Mouse (Mus musculus): ENCODE measurements around the gene Prkca.

The Prkca gene

DNA sequence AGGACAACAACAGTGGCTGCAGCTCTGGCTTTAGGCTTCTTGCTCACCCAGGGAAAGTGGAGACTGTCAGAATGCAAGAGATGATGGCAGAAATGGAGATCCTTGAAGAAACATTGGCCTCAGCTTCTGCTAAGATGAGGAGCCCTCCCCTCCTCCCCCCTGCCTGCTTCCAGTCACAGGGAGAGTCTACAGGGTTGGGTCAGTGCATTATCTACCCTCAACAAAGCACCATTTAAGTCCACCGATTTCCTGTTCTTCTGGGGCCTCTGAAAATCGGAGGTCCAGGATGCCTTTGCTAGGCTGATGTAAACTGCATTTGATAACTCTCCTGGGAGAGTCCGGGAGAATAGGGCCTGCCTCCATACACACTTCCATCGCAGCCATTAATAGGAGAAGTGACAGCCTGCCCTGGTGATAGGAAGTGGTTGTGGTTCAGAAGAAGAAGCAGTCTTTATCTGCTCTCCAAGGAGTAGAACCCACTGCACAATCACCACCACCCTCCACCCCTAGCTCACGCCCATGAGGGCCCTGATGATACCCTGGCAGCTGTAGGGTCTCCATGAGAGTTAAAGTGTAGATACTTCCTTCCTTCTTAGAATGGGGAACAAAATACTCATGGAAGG, 108.5 kb downstream of the Prkca start:
- DNase-seq (ENCODE audit: low spot score) = no peak

DNA sequence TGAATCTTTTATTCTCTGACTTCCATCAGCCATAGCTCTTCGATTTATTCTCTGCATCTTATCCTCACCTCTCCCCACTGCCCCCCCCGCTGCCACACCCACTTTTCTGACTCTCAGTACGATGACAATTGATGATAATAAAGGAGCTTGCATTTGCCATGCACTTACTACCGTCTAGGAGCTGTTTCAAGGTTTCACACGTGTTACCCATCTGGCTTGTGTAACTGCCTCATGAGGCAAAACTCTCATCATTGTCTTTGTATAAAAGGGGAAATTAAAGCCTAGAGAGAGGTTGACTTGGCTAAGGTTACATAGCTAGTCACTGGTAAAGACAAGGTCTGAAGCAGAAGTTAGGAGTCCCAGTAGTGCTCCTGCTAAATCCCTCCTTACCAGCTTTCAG, 110.7 kb downstream of the Prkca start:
- no peak for DNase-seq (ENCODE audit: low spot score)

DNA sequence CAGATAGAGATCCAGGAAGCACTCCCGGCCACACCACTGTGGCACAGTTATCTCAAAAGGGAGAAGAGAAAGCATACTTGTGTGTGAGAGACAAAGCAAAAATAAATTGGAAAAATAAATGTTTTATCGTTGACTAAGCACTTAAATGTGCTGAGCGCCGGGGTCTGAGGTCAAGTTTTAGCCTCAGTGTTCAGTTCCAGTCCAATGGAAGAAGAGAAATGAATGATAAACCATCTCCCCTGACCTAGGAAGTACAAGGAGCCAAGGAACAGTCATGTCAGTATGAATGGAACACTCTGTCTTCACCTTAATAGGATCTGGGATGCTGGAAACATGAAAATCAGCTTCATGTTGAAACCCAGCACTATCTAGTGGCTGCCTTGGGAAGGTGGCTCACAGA, 113.6 kb downstream of the Prkca start:
- DNase-seq (ENCODE audit: low spot score) = no peak

DNA sequence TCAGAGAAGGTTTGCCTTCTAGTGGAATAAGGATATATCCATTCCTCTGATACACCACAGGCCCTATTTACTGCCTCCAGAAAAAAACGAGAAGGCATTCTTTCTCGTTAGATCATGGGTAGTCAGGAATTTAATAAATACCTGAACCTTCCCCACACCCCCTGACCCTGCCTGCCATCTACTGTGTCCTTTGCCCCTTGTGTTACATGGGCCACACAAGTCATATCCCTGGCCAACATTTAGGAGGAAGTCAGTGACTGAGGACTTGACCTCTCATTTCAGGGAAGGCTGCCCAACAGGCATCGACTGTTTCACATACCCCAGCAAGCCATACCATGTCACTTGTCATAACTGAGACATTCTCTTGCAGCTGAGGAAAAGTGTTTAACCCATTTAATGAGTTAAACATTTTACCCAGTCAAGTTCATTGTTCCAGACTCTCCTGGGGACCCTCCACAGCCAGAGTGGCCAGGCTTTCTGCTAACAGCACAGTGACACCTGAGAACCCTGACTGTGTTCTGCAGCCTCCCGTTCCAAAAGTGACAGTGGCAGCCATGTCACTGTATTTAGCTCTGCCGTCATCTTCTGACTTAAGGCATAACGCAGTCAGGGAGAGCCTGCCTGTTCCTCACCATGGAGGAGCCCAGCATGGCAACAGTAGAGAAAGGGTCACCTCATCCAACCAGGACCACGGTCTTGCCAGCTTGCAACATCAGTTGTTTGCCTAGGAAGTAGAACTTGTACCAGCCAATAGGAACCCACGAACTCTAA, 114.4 kb downstream of the Prkca start:
- no peak for DNase-seq (ENCODE audit: low spot score)

DNA sequence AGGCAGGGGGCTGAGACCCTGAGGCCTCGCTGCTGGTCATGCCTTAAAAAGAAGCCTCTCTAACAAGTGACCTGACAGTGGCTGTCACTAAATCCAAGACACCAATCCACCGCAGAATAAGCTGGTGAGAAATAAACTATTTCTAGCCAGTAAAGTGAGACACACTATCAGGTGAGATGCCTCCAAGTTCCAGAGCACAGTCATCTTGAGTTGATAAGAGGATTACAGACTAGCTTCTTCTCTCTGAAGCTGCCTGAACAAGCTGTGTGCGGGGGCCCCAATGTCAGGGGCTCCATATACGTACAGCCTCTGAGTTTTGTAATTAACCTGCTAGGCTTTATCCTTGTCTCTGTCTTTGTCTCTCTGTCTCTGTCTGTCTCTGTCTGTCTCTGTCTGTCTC, 115.2 kb downstream of the Prkca start:
- no peak for DNase-seq (ENCODE audit: low spot score)

DNA sequence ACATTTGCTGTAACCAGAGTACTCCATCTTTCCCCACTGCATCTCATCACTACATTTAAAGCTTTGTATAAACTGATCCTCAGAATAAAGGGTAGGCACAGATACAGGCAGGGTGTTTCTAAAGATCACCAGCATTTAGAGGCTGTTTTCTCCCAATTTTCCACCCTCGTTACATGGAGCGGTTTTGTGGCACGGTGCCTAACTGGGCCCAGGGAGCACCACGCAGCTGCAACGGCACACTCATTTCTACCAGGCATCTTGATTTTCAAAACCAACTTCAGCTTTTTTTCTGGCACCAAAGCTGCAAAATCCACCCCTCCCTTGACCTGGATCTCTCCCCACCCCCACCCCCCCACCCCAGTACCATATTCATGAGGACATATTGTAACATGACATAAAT, 117.5 kb downstream of the Prkca start:
- DNase-seq (ENCODE audit: low spot score) = no peak

DNA sequence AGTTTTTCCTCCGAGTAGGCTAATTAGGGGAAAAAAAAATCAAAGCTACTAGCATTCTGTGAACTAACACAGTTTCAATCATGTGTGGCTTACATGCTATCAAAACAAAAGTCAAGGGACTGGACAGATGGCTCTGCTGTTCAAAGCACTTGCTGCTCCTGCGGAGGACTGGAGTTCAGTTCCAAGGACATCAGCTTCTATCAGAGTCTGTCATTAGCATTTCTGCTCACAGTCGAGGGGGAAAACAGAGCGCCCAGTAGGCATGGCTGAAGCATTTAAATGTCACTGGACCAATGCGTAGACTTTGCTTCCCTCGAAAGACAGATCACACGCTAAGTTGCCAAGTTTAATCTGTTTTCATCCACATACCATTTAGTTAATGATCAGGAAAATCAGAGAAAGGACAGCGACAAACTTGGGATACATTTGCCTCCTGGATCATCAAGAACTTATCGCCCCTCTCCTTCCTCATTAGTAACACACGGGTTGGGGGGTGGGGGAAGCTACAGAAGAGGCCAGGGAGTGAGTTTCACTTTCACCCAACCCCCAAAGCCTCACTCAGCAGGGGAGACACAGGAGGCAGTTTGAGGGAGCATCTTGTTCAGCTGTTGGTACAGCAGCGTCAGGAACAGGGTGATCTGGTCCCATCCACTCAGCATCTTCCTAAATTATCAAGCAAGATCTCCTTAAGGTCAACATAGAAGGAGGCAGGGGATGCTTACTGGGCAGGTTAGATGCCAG, 119.3 kb downstream of the Prkca start:
- no peak for DNase-seq (ENCODE audit: low spot score)

DNA sequence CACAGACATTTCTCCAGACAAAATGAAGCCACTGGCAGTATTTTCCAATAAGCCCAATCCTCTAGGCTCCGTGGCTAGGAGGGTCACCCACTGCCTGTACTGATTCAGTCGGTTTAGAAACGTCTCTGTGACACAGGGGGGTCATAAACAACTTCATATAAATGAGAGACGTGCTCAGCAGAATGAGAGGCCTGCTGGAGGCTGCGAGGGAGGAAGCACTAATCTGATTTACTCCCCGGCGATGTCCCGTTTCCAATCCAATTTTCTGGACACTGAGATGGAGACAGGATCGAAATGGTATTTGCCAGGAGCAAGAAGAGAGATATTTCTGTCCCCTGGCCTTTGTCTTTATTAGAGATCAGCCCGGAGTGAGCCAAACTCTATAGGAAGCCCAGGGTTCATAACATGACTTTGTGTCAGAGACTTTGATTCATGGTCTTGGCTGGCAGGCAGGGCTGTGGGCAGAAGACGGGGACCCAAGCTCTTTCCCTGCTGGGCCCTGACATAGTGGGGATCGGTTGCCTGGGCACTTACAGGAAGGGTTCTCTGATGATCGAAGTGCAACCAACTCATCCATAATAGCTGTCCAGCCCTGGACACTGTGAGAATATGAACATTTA, 120.0 kb downstream of the Prkca start:
- no peak for DNase-seq (ENCODE audit: low spot score)

DNA sequence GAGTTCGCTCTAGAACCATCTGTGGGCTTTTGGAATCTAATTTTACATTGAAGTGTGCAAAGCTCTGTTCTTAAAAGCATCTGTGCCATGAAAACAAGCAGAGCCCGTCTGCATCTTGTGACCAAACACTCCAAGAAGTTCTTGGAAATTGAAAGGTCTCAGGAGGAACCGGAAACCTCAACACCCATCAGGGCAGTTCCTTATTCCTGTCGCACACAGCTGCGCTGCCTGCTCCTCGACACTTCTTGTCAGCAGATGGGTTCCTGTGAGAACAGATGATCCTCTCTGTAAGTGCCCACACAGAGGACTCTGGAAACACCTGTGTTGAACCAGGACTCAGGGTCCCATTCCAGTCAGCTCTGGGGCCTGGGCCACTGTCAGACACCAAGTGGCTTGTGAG, 120.6 kb downstream of the Prkca start:
- no peak for DNase-seq (ENCODE audit: low spot score)

DNA sequence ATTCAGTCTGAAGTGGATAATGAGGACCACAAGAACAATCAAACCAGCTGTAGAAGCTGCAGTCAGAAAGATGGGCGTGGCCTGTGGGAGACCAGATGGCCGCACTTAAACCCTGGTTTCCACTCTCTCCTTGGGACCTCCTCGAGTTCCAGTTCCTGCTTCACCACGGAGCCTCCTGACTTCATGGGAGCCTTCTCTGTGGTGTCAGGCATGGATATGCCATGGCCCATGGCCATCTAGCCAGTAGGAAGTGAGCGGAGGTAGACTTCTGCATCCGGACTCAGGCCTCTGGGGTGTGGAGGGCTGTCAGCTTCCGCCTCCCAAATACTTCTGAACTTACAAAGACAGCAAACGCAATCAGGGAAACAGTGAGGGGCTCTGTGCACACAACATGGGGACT, 121.1 kb downstream of the Prkca start:
- no peak for DNase-seq (ENCODE audit: low spot score)

DNA sequence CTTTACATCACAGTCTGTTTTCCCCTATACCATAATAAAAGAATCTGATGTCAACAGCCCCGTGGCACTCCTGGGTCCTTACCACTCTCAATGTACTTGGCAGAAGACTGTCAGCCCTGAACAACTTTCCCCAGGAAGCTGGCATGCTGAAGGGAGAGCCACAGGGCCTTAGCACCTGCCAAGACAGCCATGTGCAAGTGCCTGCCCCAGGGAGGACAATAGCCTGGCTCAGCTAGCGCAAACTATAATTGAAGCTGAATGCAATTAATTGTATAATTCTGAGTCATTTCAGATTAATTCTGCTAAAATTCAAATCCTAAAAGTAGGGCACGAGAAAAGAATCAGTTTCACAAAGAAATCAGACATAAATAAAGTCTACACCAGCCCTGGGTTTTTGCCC, 121.7 kb downstream of the Prkca start:
- no peak for DNase-seq (ENCODE audit: low spot score)

DNA sequence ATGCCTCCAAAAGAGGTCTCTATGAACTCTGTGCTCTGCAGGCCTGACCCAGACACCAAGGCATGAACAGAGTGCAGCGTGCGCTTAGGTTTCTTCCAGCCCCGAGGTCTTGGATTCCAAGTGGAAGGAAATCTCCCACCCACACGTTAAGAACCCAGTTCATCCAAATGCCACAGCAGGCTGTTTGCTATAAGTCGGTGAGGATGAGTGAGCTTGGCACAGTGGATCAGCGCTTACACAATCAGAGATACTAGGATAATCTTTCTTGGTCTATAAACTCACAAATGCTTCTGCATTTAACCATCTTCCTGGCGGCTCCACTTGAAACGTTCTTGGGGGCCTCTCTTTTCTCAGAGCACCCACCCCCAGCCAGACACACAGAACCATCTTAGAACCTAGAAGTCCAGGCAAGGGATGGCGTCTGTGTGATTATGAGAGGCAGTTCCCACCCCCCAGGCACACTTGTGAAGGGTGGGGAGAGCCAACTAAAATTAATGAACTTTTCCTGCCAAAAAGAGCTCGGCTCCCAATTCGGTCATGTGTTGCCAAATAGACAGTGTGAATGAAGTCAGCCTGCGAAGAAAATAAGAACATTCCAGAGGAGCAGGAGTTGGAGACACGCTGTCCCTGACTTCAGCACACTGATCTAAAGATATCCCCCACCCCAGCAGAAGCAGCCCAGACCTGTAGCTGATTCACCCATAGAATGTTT, 122.4 kb downstream of the Prkca start:
- DNase-seq (ENCODE audit: low spot score) = no peak

DNA sequence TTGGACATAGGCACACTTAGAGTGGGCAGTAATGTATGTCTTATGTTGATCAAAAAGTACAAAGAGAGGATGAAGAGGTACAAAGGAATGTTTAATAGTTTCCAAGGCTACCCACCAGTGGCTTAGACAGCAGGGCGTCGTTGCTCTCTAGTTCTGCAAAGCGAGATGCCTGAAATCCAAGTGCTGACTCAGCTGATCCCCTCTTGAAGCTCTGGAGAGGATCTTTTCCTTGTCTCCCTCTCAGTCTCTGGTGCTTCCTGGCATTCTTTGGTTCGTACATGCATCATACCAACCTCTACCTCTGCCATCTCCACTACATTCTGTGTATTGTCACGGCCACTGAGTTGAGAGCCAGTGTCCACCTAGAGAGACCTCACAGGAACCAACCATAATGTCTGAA, 123.1 kb downstream of the Prkca start:
- DNase-seq (ENCODE audit: low spot score) = no peak

DNA sequence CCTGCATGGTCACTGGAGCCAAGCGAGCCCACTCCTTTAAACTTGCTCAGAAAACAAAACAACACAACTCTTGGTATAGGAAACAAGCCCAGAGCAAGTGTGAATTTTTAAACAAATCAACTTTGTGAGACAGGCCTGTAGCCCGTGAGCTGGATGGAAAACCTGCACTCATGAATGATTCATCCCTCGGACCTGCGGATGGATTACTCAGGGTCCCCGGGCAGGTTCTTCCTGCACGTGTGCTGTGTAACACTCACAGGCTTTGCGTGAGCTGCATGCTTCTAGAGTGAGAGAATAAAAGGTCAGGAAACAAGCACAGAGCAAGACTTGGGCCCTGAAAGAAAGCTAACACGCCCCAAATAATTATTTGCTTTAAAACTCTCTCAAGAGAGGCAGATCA, 126.7 kb downstream of the Prkca start:
- no peak for DNase-seq (ENCODE audit: low spot score)

DNA sequence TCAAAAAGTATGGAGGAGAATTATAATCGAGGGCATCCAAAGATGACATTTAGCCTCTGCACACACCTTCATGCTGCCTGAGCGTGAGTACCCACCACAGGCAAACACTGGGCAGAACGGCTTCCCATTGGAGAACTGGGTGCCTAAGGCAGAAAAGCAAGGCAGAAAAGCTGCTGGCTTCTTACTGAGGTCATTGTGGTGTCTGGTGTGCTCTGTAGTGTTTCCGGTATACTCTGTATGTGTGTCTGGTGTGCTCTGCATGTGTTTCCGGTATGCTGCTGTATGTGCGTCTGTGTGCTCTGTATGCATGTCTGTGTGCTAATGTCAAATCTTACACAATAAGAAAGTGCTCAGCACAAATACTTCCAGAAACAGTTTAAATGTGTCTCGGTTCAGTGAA, 127.7 kb downstream of the Prkca start:
- DNase-seq (ENCODE audit: low spot score) = no peak

DNA sequence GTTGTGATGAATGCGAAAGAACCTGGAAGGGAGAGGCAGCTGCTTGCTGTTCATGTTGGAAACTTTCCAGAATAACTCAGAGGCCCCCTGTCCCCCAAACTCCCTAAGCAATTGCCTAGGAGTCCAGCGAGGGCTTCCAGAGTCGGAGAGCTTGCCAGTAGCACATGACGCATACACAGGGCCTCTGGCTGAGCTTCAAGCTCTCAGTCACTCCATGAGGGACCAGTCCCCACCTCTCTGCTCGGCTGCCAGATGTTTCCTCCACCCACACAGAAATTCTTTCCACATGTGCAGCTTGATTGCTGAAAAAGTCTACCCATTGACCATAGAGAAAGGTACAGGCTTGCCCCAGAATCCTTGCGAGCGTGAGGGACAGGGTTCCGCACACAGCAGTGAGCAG, 128.3 kb downstream of the Prkca start:
- DNase-seq (ENCODE audit: low spot score) = peak; percentile 32

DNA sequence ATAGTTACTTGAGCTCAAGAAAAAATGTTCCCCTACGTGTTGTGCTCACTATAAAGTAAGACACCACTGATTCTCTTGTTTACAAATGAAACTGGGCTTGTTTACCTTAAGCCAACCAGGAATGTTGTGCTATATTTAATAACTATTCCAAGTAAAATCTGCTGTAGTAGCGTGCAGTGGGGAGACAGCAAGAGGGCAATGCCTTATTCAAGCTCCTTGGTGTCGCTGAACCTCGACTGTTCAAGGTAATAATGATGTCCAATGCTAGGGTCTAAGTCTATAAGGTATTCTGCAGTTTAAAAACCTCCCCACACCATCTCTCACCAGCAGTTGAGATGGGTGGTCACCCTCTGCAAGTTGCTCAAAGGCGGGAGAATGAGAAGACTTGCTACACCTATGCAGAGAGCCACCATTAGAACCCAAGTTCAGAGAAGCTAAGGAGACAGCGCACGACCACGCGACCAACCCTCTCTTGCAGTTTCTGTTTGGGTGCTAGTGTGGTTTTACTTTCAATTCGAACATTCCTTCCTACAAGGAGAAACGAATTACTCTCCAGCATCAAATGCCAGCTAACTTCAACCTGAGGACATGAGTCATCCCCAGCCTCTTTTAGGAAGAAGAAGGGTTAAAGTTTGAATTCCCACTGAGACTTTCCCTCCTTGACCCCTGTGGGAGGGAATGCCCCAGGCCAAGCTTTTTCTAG, 129.1 kb downstream of the Prkca start:
- DNase-seq (ENCODE audit: low spot score) = no peak

DNA sequence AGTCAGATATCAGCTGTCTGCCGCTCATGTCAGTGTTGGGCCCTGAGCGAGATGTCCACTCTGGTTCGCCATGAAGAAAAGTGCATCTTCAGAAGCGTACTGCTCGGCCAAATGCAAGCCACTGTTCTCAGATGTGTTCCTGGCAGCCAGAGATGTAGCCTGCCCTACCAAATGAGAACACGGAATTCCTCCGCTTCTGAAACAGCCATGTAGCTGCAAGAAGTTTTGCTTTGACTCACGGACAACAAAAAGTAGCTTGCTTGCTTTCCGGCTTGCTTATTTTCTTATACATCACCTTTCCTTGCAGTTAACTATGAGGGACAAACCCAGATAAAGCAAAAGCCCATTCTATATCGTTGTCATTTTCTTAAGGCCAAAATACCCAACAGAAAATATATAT, 129.9 kb downstream of the Prkca start:
- DNase-seq (ENCODE audit: low spot score) = no peak

DNA sequence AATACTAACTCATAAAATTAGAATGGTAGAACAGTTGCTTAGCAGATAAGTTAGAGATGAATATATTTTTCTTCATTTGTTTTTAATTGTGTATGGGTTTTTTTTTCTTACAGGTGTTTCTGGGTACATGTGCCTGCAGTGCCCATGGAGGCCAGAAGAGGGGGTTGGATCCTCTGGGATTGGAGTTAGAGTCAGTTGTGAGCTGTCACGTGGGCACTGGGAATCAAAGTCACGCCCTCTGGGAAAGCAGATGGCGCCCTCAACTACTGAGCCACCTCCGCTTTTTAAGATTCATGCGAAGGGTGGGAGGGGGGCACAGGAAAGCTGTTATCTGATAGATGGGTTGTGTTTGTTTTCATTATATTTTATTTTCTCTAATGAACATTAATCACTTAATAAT, 131.1 kb downstream of the Prkca start:
- DNase-seq (ENCODE audit: low spot score) = no peak

DNA sequence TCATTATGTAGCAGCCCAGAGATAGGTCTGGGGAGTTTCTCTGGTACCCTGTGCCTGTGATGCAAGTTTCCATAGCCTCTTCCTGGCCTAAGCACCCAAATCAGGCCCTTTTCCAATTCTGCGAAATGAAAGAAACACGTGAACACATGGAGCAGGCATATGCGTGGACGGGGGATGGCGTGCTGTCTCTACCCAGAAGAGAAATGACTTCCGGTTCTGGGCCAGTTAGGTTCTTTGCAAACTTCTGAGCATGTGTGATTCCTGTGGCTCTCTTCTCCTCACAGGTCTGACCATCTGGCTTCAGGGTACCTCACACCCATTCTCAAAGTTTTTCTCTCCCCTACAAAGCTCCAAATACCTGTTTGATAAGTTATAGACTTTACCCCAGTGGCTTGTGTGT, 131.7 kb downstream of the Prkca start:
- DNase-seq (ENCODE audit: low spot score) = no peak

DNA sequence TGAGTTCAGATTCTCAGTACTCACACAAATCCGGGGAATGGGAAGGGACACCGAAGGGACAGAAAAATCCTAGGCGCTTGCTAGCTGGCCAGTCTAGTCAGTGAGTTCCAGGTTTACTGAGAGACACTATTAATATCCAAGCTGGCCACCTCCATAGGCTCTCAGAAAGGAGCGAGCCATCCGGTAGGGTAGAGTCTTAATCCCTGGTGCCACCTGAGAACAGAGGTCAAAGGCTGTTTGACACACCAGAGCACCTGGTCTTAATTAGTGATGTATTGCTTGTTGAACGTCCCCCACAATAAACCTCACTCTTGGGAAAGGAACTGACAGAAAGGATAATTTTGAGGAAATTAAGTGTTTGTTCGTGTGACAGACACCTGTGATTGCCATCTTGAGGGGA, 133.0 kb downstream of the Prkca start:
- DNase-seq (ENCODE audit: low spot score) = no peak

DNA sequence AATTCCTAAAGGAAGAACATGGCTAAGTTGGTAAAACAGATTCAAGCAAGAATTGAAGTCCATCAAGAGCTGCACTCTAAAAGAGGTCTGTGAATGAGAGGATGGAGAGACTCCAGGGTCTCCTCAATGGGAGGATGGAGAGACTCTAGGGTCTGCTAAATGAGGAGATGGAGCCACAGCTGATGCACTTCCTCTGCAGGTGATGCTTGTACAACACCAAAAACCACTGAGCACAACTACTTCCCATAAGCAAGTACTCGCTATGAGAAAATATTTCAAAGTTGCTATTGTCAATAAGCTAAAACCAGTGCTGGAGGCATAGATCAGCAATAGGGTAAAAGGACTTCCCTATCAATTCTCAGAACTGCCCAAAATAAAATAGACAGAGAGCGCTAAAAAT, 137.1 kb downstream of the Prkca start:
- no peak for DNase-seq (ENCODE audit: low spot score)
